Mouse (Mus musculus) ES-E14 (cell line): ENCODE measurements at regions not wholly inside any gene's neighbourhood (a gene's known extent, or its start where the extent isn't known, plus 50 kb on each side); places are given as distances from the start of the nearest gene placed in this dataset.

Source experiments
- CHD2 ChIP-seq: IDR thresholded peaks from 2 replicates; pipeline ENCODE4 v1.6.1; 2014; ENCODE audit warnings: mild to moderate bottlenecking, low read depth, low read length, inconsistent platforms
- HCFC1 ChIP-seq: IDR thresholded peaks from 2 replicates; pipeline ENCODE4 v1.6.1; 2012; ENCODE audit warnings: low read length, inconsistent platforms, borderline replicate concordance; ENCODE audit not compliant: insufficient read depth
- MAFK ChIP-seq: IDR thresholded peaks from 2 replicates; pipeline ENCODE4 v1.6.1; 2014; ENCODE audit warnings: mild to moderate bottlenecking, low read depth, low read length, inconsistent platforms; ENCODE audit not compliant: insufficient read depth
- ZC3H11A ChIP-seq: IDR thresholded peaks from 2 replicates; pipeline ENCODE4 v1.6.1; 2012; ENCODE audit warnings: low read depth, mild to moderate bottlenecking, inconsistent platforms, low read length, borderline replicate concordance
- ZNF384 ChIP-seq: IDR thresholded peaks from 2 replicates; pipeline ENCODE4 v1.6.1; 2012; ENCODE audit warnings: low read depth, low read length, inconsistent platforms

- TF ChIP-seq ZNF384 (no peak), MAFK (no peak), HCFC1 (no peak), ZC3H11A (no peak), CHD2 (no peak)
Measured at GRCm38 (mm10) chr10:21724351-21724750, 131.4 kb downstream of the 1700020N01Rik start.
